Mouse (Mus musculus): ENCODE measurements at regions not wholly inside any gene's neighbourhood (a gene's known extent, or its start where the extent isn't known, plus 50 kb on each side); places are given as distances from the start of the nearest gene placed in this dataset.

- DNase-seq: no peak
Measured at GRCm38 (mm10) chr1:184605666-184606065, 126.8 kb downstream of the Hlx start.

- DNase-seq: no peak
Measured at GRCm38 (mm10) chr1:184603136-184603535, 129.3 kb downstream of the Hlx start.

GRCm38 (mm10) chr1:184595449-184595848 is 137.0 kb downstream of the Hlx start:
- DNase-seq: no peak

GRCm38 (mm10) chr1:184590634-184591033 is 141.8 kb downstream of the Hlx start:
- DNase-seq: no peak

- DNase-seq: no peak
Measured at GRCm38 (mm10) chr1:184589277-184589676, 143.1 kb downstream of the Hlx start.

GRCm38 (mm10) chr1:184584505-184584874 is 147.9 kb downstream of the Hlx start:
- no peak for DNase-seq

- no peak for DNase-seq
Measured at GRCm38 (mm10) chr1:184583751-184584504, 148.5 kb downstream of the Hlx start.

GRCm38 (mm10) chr1:184579475-184579874 is 152.9 kb downstream of the Hlx start:
- no peak for DNase-seq

GRCm38 (mm10) chr1:184576527-184576926 is 155.9 kb downstream of the Hlx start:
- DNase-seq: no peak

- no peak for DNase-seq
Measured at GRCm38 (mm10) chr1:184573325-184573724, 159.1 kb downstream of the Hlx start.

- DNase-seq: no peak
Measured at GRCm38 (mm10) chr1:184570681-184571080, 161.7 kb downstream of the Hlx start.

- DNase-seq: no peak
Measured at GRCm38 (mm10) chr1:184562926-184563325, 169.5 kb downstream of the Hlx start.

- DNase-seq: no peak
Measured at GRCm38 (mm10) chr1:184562239-184562638, 170.2 kb downstream of the Hlx start.

- no peak for DNase-seq
Measured at GRCm38 (mm10) chr1:184559543-184559942, 172.9 kb downstream of the Hlx start.

- DNase-seq: no peak
Measured at GRCm38 (mm10) chr1:184553791-184554190, 178.6 kb downstream of the Hlx start.

GRCm38 (mm10) chr1:184550491-184550890 is 181.9 kb downstream of the Hlx start:
- DNase-seq: no peak

GRCm38 (mm10) chr1:184547650-184548235 is 184.7 kb downstream of the Hlx start:
- DNase-seq: no peak

GRCm38 (mm10) chr1:184546140-184546661 is 186.2 kb downstream of the Hlx start:
- DNase-seq: no peak

- DNase-seq: no peak
Measured at GRCm38 (mm10) chr1:184545111-184545510, 187.3 kb downstream of the Hlx start.

GRCm38 (mm10) chr1:184542321-184543115 is 189.9 kb downstream of the Hlx start:
- DNase-seq: no peak

GRCm38 (mm10) chr1:184539818-184540217 is 192.6 kb downstream of the Hlx start:
- no peak for DNase-seq

GRCm38 (mm10) chr1:184536311-184537200 is 195.9 kb downstream of the Hlx start:
- no peak for DNase-seq

- DNase-seq: no peak
Measured at GRCm38 (mm10) chr1:184535691-184536090, 196.7 kb downstream of the Hlx start.
